Mouse (Mus musculus) testis, postnatal 14 days (tissue): ENCODE results near the gene Lin54.

Experiments used
- DNase-seq: peaks from one replicate; pipeline ENCODE4 v3.0.0; 2021; ENCODE audit warnings: low spot score

Lin54 gene

GRCm38 (mm10) chr5:100418077-100418476, 82.4 kb downstream of the Lin54 start:
- no peak for DNase-seq

DNA sequence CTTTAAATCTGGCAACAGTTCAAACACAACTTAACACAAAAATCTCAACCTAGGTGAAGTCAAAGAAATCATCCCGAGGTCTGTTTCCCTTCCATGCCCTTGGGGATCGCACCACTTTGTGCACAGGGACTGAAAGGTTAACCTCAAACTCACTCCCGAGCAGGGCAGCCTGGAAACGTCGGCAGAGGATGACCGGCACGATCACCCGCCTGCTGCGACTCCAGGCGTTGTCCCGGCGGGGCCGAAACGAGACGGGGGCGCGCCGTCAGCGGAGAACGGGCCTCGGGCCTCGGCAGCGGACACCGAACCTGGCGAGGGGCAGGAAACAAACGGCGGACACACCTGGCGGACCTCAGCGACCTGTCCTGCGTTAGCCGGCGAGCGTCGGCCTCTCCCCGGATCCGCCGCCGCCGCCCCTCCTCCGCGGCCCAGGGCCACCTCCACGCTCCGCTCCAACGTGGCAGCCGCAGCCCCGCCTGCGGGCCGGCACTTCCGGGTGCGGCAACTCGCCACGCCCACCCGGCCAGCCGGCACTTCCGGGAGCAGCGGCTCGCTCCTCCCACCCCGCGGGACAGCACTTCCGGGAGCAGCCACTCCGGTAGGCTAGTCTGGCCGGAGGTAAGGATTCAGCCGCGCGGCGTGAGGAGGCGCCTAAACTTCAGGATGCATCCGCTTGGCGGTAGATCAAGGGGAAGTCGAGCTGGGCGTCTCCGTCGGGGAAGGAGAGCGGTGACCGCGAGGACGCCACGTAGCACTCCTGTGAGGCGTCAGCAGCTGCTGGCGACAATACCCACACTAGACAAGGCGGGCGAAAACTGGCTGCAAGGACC, 84.5 kb downstream of the Lin54 start, which contains the start of gene Sec31a:
Sec31a (minus strand) TSS at position 474 of the 830 bp plus-strand sequence.
- peak; percentile 97 for DNase-seq

DNA sequence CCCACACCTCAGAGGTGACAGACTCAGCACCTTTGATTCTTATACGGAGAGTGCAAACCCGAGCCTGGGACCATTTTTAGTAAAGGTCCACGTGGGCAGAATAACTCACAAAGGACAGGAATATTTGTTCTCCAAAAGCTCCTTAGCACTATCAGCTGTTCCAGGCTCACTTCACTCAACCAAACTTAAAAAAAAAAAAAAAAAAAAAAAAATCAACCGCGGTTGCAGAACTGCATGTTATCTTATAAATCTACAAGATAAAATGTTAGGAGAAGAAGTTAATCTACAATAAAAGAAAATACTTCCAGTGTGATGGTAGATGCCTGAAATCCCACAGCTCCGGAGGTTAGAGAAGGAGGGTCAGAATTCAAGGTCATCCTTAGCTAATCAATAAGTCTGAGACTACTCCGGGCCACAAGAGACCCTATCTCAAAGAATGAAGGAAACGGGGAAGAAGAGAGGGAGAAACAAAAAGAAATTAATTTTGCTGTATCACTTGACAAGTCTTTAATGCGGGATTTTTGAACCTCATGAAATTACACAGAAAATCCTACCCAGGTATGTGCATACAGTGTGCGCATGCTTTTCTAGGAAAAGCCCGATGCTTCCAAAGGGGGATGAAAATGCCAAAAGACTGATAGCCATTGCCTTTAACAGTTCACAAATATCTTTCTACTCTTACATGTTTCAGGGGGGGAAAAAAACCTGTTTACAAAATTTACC, 85.8 kb downstream of the Lin54 start:
- no peak for DNase-seq

DNA sequence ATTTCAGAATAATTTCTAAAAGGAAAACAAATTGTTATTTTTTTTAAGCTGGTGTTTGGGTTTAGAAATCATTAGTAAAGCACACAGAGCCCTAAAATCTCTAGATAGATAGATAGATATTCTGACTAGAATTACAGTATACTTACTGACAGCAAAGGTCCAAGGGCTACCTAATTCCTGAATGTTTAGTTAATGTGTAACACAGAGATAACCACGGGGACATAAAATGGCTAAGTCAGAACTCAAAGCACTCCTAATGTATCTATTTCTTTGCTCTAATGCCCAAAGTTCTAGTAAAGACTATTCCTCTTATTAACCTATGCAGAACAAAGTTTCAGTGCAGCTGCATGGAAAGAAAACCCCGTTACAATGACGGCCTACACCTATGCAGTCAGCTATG, 87.6 kb downstream of the Lin54 start:
- DNase-seq: no peak

- no peak for DNase-seq
These were observed 90.2 kb downstream of the Lin54 start for GRCm38 (mm10) chr5:100410281-100410680.

GRCm38 (mm10) chr5:100408485-100408884, 92.0 kb downstream of the Lin54 start:
- no peak for DNase-seq

- DNase-seq: no peak
These were observed 103.7 kb downstream of the Lin54 start for GRCm38 (mm10) chr5:100396753-100397152.

GRCm38 (mm10) chr5:100393681-100394080, 106.8 kb downstream of the Lin54 start:
- DNase-seq: no peak

DNA sequence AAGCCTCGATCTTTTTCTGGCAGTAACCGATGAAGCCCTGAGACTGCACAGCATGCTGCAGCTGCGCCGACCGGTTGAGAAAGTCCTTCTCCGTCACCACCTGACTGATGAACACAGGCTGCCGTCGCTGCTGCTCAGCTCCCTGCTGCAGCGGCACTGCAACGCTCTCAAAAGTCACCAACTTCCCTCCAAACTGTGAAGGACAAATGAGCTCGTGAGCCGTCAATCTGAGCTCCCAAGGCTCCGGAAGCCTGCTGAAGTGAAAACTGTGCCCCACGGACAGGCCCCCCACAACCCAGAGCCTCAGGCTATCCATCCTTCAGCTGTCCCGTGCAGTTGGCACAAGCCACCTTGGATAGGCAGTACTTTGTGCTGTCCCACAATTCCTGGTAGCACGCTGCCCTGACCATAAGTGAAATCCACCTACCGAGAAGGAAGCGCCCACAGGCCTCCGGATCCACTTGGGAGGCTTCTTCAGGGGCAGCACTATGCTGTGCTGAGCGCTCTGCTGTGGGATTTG, 107.9 kb downstream of the Lin54 start:
- DNase-seq: no peak
